Mouse (Mus musculus): ENCODE data around the gene Pih1d1. TPM values are rescaled to one million over a fixed set of nuclear protein-coding genes. Genes with fewer than 3 reads are reported as not detected.

Gene Pih1d1
- polyA plus RNA-seq, 1 experiment from 2014 or later: 81.7 TPM

- Histone ChIP-seq H3K4me3 (replicated peaks) (no peak overlapping the region), H3K36me3 (no peaks in the 10 kb centered on the region), H3K27me3 (replicated peaks) (peaks cover 6% of the 10 kb centered on the region; the same call in 1 of the 2 replicates), H3K9ac (replicated peaks) (no peak overlapping the region), H3K4me2 (no peak overlapping the region), H3K4me1 (peaks cover 4% of the 10 kb centered on the region), H3K9me3 (replicated peaks) (no peaks in the 10 kb centered on the region), H3K27ac (replicated peaks) (no peak overlapping the region)
- WGBS: 87% methylated on average over 11 of the region's 11 CpGs
- ATAC-seq (ENCODE audit: low FRiP score): no peak
These were observed 44.9 kb downstream of the Pih1d1 start for GRCm38 (mm10) chr7:45198961-45199360.

- H3K27me3 ChIP-seq (replicated peaks): peaks cover 3% of the 10 kb centered on the region; the same call in 1 of the 2 replicates
- ATAC-seq (ENCODE audit: low FRiP score): no peak
- H3K27ac ChIP-seq (replicated peaks): no peak overlapping the region
- no peak overlapping the region for H3K4me2 ChIP-seq
- H3K36me3 ChIP-seq: no peaks in the 10 kb centered on the region
- 66% methylated on average over 10 of the region's 10 CpGs for WGBS
- H3K9me3 ChIP-seq (replicated peaks): no peaks in the 10 kb centered on the region
- peaks cover 8% of the 10 kb centered on the region for H3K4me1 ChIP-seq
- H3K4me3 ChIP-seq (replicated peaks): no peak overlapping the region
- H3K9ac ChIP-seq (replicated peaks): no peak overlapping the region
These were observed 48.6 kb downstream of the Pih1d1 start for GRCm38 (mm10) chr7:45202654-45203053.

DNA sequence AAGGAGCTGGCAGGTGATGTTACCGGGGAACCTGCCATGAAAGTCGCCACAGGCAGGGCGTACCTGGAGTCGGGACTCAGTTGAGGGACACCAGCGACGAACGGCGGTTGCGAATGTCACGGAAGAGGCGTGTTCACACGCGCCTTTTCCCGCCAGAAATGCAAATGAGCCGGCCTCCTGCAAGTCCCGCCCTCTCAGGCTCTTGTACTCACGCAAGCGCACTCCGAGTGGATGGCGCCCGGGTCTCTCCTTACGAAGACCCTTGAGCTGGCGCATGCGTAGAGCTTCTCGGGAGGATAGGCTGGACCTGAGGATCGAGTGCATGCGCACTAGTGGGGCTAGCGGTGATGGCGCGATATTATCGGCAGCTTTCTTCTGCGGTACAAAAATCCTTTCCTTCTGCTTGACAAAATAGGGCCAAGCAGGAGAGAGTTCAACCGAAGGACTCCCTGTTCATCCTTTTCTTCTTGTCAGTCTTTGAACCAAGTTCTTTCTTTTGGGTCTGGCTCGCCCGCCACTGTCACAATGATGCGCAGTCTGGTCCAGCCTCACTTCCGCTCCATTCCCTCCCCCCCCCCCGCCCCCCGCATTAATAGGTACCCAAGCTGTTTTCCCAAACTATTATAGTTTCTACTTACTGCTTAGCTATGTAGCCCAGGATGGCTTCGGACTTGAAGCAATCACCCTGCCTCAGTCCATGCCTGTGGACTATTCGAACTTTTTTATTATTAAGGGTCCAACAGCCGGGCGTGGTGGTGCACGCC lies 50.5 kb downstream of the Pih1d1 start, which contains the start of gene Ccdc155:
TSS of gene Ccdc155 (minus strand) at position 513 of the 764 bp plus-strand sequence.
- H3K27ac ChIP-seq (replicated peaks): peak within 1 kb of the TSS; percentile 86
- peaks cover 5% of the 10 kb centered on the region for H3K4me1 ChIP-seq
- peak within 1 kb of the TSS; percentile 53 for H3K9ac ChIP-seq (replicated peaks)
- H3K9me3 ChIP-seq (replicated peaks): 0 out of 2 replicates have a peak, but pooled peaks cover 2% of the 10 kb centered on the region
- 9% methylated on average over 43 of the region's 44 CpGs for WGBS
- peak within 1 kb of the TSS; percentile 77 for H3K4me2 ChIP-seq
- H3K4me3 ChIP-seq (replicated peaks): peak within 1 kb of the TSS; percentile 51
- H3K36me3 ChIP-seq: no peaks in the 10 kb centered on the region
- H3K27me3 ChIP-seq (replicated peaks): peaks cover 5% of the 10 kb centered on the region; the same call in 1 of the 2 replicates
- ATAC-seq (ENCODE audit: low FRiP score): peak; percentile 99

DNA sequence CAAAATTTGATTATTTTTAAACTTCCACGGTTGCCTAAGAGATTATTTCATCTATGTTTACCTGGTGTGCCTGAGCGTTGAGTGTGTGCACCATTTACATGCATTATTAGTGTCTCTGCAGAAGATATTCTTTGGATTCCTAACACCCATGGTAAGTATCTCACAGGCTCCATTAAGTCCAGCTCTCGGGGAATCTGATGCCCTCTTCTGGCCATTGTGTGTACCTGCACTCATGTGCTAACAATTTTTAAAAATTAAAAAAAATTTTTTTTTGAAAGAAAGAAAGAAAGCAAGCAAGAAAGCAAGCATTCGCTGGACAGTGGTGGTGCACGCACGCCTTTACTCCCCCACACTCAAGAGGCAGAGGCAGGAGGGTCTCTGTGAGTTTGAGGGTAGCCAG lies 54.2 kb downstream of the Pih1d1 start:
- Histone ChIP-seq H3K36me3 (no peaks in the 10 kb centered on the region), H3K4me3 (replicated peaks) (no peak overlapping the region), H3K27me3 (replicated peaks) (peaks cover 29% of the 10 kb centered on the region), H3K4me2 (no peak overlapping the region), H3K9ac (replicated peaks) (no peak overlapping the region), H3K4me1 (peaks cover 10% of the 10 kb centered on the region), H3K27ac (replicated peaks) (no peak overlapping the region), H3K9me3 (replicated peaks) (0 out of 2 replicates have a peak, but pooled peaks cover 2% of the 10 kb centered on the region)
- WGBS: 84% methylated on average over 6 of the region's 6 CpGs
- no peak for ATAC-seq (ENCODE audit: low FRiP score)

MicroRNAs encoded within 50 kb of the gene (microRNA counts, 519-probe panel; counts per million panel counts)
- 2,961 counts per million, percentile 71 among the panel's probes with 10 or more counts for microRNA mmu-miR-150

Small RNA genes within 50 kb of the gene (microRNA-seq; reads per million reads assigned to microRNA genes)
- 69.6 reads per million, percentile 47 among the genes with 10 or more reads in this experiment for gene Mir150
- 6.4 reads per million, percentile 22 among the genes with 10 or more reads in this experiment for gene Mir5121
- gene Mir7055: not detected

Other genes with a start within 250 kb of the Pih1d1 start
- 122 and 126 TPM in 2 replicates for gene Ap2a1, start 224.8 kb upstream of the Pih1d1 start, polyA plus RNA-seq (2015; fragmentation: Nextera tagmentation; extraction: Ambion mirVana)
- 0.14 and 0.24 TPM in 2 replicates for gene Tsks, start 211.1 kb upstream of the Pih1d1 start, polyA plus RNA-seq (2015; fragmentation: Nextera tagmentation; extraction: Ambion mirVana)
- 55.5 and 59.0 TPM in 2 replicates for gene Cpt1c, start 179.5 kb upstream of the Pih1d1 start, polyA plus RNA-seq (2015; fragmentation: Nextera tagmentation; extraction: Ambion mirVana)
- gene Prmt1, start 167.7 kb upstream of the Pih1d1 start, polyA plus RNA-seq (2015; fragmentation: Nextera tagmentation; extraction: Ambion mirVana): 605 and 615 TPM in 2 replicates
- gene Irf3, start 156.7 kb upstream of the Pih1d1 start, polyA plus RNA-seq (2015; fragmentation: Nextera tagmentation; extraction: Ambion mirVana): 56.8 and 70.2 TPM in 2 replicates
- gene Bcl2l12, start 155.6 kb upstream of the Pih1d1 start, polyA plus RNA-seq (2015; fragmentation: Nextera tagmentation; extraction: Ambion mirVana): 9.8 and 19.8 TPM in 2 replicates
- 43.3 and 46.1 TPM in 2 replicates for gene Scaf1, start 137.9 kb upstream of the Pih1d1 start, polyA plus RNA-seq (2015; fragmentation: Nextera tagmentation; extraction: Ambion mirVana)
- 14.2 and 24.2 TPM in 2 replicates for gene Rras, start 136.3 kb upstream of the Pih1d1 start, polyA plus RNA-seq (2015; fragmentation: Nextera tagmentation; extraction: Ambion mirVana)
- gene Prr12, start 101.4 kb upstream of the Pih1d1 start, polyA plus RNA-seq (2015; fragmentation: Nextera tagmentation; extraction: Ambion mirVana): 11.4 and 12.3 TPM in 2 replicates
- gene Nosip, start 91.9 kb upstream of the Pih1d1 start, polyA plus RNA-seq (2015; fragmentation: Nextera tagmentation; extraction: Ambion mirVana): 65.8 and 66.5 TPM in 2 replicates
- gene Prrg2, start 91.6 kb upstream of the Pih1d1 start, polyA plus RNA-seq (2015; fragmentation: Nextera tagmentation; extraction: Ambion mirVana): 16.5 and 18.1 TPM in 2 replicates
- gene Rcn3, start 62.1 kb upstream of the Pih1d1 start, polyA plus RNA-seq (2015; fragmentation: Nextera tagmentation; extraction: Ambion mirVana): 112 and 118 TPM in 2 replicates
- 33.8 and 42.7 TPM in 2 replicates for gene Fcgrt, start 50.5 kb upstream of the Pih1d1 start, polyA plus RNA-seq (2015; fragmentation: Nextera tagmentation; extraction: Ambion mirVana)
- 759 and 947 TPM in 2 replicates for gene Rps11, start 29.9 kb upstream of the Pih1d1 start, polyA plus RNA-seq (2015; fragmentation: Nextera tagmentation; extraction: Ambion mirVana)
- gene Rpl13a, start 25.5 kb upstream of the Pih1d1 start, polyA plus RNA-seq (2015; fragmentation: Nextera tagmentation; extraction: Ambion mirVana): 649 and 787 TPM in 2 replicates
- 0.12 and 0.24 TPM in 2 replicates for gene Gm45713, start 18.1 kb upstream of the Pih1d1 start, polyA plus RNA-seq (2015; fragmentation: Nextera tagmentation; extraction: Ambion mirVana)
- gene Flt3l, start 17.9 kb upstream of the Pih1d1 start, polyA plus RNA-seq (2015; fragmentation: Nextera tagmentation; extraction: Ambion mirVana): 1.8 and 3.8 TPM in 2 replicates
- 19.5 and 26.8 TPM in 2 replicates for gene Aldh16a1, start 281 bp downstream of the Pih1d1 start, polyA plus RNA-seq (2015; fragmentation: Nextera tagmentation; extraction: Ambion mirVana)
- 0.37 and 0.55 TPM in 2 replicates for gene Slc17a7, start 9.6 kb downstream of the Pih1d1 start, polyA plus RNA-seq (2015; fragmentation: Nextera tagmentation; extraction: Ambion mirVana)
- gene Gfy, start 25.3 kb downstream of the Pih1d1 start, polyA plus RNA-seq (2015; fragmentation: Nextera tagmentation; extraction: Ambion mirVana): not detected in 2 replicates
- not detected in 2 replicates for gene Pth2, start 26.7 kb downstream of the Pih1d1 start, polyA plus RNA-seq (2015; fragmentation: Nextera tagmentation; extraction: Ambion mirVana)
- 0.36 and 0.60 TPM in 2 replicates for gene Ccdc155, start 50.6 kb downstream of the Pih1d1 start, polyA plus RNA-seq (2015; fragmentation: Nextera tagmentation; extraction: Ambion mirVana)
- gene Dkkl1, start 57.8 kb downstream of the Pih1d1 start, polyA plus RNA-seq (2015; fragmentation: Nextera tagmentation; extraction: Ambion mirVana): 15.6 and 17.7 TPM in 2 replicates
- 28.9 and 44.5 TPM in 2 replicates for gene Tead2, start 61.5 kb downstream of the Pih1d1 start, polyA plus RNA-seq (2015; fragmentation: Nextera tagmentation; extraction: Ambion mirVana)
- 1.7 and 12.4 TPM in 2 replicates for gene Cd37, start 84.8 kb downstream of the Pih1d1 start, polyA plus RNA-seq (2015; fragmentation: Nextera tagmentation; extraction: Ambion mirVana)
- 0.67 and 0.78 TPM in 2 replicates for gene Slc6a16, start 86.8 kb downstream of the Pih1d1 start, polyA plus RNA-seq (2015; fragmentation: Nextera tagmentation; extraction: Ambion mirVana)
- not detected in 2 replicates for gene Slc6a21, start 123.2 kb downstream of the Pih1d1 start, polyA plus RNA-seq (2015; fragmentation: Nextera tagmentation; extraction: Ambion mirVana)
- 9.4 and 12.0 TPM in 2 replicates for gene Trpm4, start 179.5 kb downstream of the Pih1d1 start, polyA plus RNA-seq (2015; fragmentation: Nextera tagmentation; extraction: Ambion mirVana)
- 0.75 and 0.79 TPM in 2 replicates for gene Hrc, start 181.0 kb downstream of the Pih1d1 start, polyA plus RNA-seq (2015; fragmentation: Nextera tagmentation; extraction: Ambion mirVana)
- 27.3 and 29.5 TPM in 2 replicates for gene Ppfia3, start 212.7 kb downstream of the Pih1d1 start, polyA plus RNA-seq (2015; fragmentation: Nextera tagmentation; extraction: Ambion mirVana)
- 48.2 and 58.3 TPM in 2 replicates for gene Lin7b, start 216.3 kb downstream of the Pih1d1 start, polyA plus RNA-seq (2015; fragmentation: Nextera tagmentation; extraction: Ambion mirVana)
- 166 and 190 TPM in 2 replicates for gene Snrnp70, start 241.4 kb downstream of the Pih1d1 start, polyA plus RNA-seq (2015; fragmentation: Nextera tagmentation; extraction: Ambion mirVana)